Mouse (Mus musculus) neural tube, embryonic 11.5 days (tissue): ENCODE results near the gene Trpv2. TPM values are rescaled to one million over a fixed set of nuclear protein-coding genes. Genes with fewer than 3 reads are reported as not detected.

Experiments used
- ATAC-seq: fragments of 200-750 bp; cut with Nextera tagmentation; 2 replicates; pipeline ENCODE4 v1.8.0; 2017; ENCODE audit warnings: moderate number of reproducible peaks, mild to moderate bottlenecking, moderate TSS enrichment, moderate library complexity; ENCODE audit not compliant: insufficient read depth, low FRiP score, low TSS enrichment
- DNase-seq: peaks from one replicate; pipeline ENCODE4 v3.0.0-alpha.2; 2015; ENCODE audit warnings: low spot score
- H3K27ac ChIP-seq: fragments of 300-500 bp; sonication (generic); 2 replicates; pipeline ENCODE4 v1.5.1; 2014; ENCODE audit warnings: low read depth, mild to moderate bottlenecking, low read length
- H3K27me3 ChIP-seq: fragments of 300-500 bp; sonication (generic); 2 replicates; pipeline ENCODE4 v1.6.1; 2014; ENCODE audit warnings: mild to moderate bottlenecking, low read length, mixed read lengths; ENCODE audit not compliant: control insufficient read depth, insufficient read depth
- H3K36me3 ChIP-seq: fragments of 300-500 bp; sonication (generic); 2 replicates; pipeline ENCODE4 v1.6.1; 2014; ENCODE audit warnings: mild to moderate bottlenecking, low read length, moderate library complexity, mixed read lengths; ENCODE audit not compliant: control insufficient read depth, insufficient read depth
- H3K4me1 ChIP-seq: fragments of 300-500 bp; sonication (generic); 2 replicates; pipeline ENCODE4 v1.6.1; 2014; ENCODE audit warnings: low read length, mixed read lengths; ENCODE audit not compliant: control insufficient read depth, insufficient read depth
- H3K4me2 ChIP-seq: fragments of 300-500 bp; sonication (generic); 2 replicates; pipeline ENCODE4 v1.6.1; 2014; ENCODE audit warnings: low read depth, mild to moderate bottlenecking, moderate library complexity
- H3K4me3 ChIP-seq: fragments of 300-500 bp; sonication (generic); 2 replicates; pipeline ENCODE4 v1.5.1; 2014; ENCODE audit warnings: low read depth, low read length
- H3K9ac ChIP-seq: fragments of 300-500 bp; sonication (generic); 2 replicates; pipeline ENCODE4 v1.6.1; 2014; ENCODE audit warnings: mild to moderate bottlenecking, low read length
- H3K9me3 ChIP-seq: fragments of 300-500 bp; sonication (generic); 2 replicates; pipeline ENCODE4 v1.6.1; 2016; ENCODE audit warnings: low read length; ENCODE audit not compliant: control insufficient read depth
- WGBS: fragments of 180-500 bp; shearing (Covaris S2); extraction: QIAGEN DNeasy Blood & Tissue Kit; methylation state at CpG from one replicate; pipeline ENCODE4 v1.1.7; 2014; 5-methylcytosine and 5-hydroxymethylcytosine counted together
- polyA plus RNA-seq: library from polyadenylated mRNA; unstranded; fragments of >200 nt; fragmentation: Nextera tagmentation; extraction: Ambion mirVana; gene quantifications from 2 replicates; pipeline ENCODE4 v1.2.1, GENCODE M21; 2014

The Trpv2 gene
- polyA plus RNA-seq, 1 experiment from 2014 or later = 11.7 TPM

DNA sequence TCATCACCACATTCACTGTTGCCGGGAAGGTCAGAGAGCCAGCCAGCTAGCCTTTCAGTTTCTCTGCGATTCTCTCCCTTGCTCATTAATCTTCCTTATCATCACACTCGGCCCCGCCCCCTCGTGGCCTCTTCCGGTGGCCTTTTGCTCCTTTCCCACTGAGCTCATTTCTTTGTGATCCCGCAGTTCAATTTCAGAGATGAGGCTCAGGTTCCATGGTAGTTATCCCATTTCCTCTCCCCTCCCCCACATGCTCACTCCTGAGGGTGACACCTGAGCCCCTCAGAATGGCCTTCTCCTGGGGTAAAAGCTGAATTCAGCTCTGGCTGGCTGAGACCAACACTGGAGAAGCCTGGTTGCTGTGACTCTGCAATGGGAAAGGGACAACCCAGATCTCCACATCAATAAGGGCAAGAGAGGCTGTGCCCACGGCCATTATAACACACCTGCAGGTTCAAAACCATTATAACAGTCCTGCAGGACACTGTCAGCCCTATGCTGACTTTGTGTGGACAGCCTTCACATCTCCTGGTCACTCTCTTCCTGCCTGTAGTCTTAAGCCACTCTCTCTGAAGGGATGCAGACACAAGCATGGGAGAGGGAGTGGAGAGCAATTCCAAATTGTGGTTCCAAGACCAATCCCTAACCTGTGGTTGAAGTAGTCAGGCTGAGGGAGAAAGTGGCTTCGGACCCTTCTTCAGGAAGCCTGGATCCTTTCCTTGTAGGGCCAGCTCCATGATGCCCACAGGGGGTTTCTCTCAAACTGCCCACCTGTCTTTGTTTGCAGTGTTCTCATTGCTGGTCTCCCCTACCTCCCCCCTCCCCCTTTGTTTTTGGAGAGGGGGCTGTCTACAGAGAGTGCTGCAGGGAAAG lies 55.3 kb downstream of the Trpv2 start:
- Histone ChIP-seq H3K4me1 (peaks cover 32% of the 10 kb centered on the region), H3K4me3 (no peak overlapping the region)

GRCm38 (mm10) chr11:62630225-62630821 lies 56.0 kb downstream of the Trpv2 start:
- peaks cover 28% of the 10 kb centered on the region for H3K4me1 ChIP-seq
- no peak overlapping the region for H3K4me3 ChIP-seq
- ATAC-seq = no peak; the same call in 1 of the 2 replicates

More for the DNA sequence above, 55.3 kb downstream of the Trpv2 start:
- no peak overlapping the region; the same call in 1 of the 2 replicates for H3K4me2 ChIP-seq
- ATAC-seq (0 out of 2 replicates have a peak, but pooled peaks have one; percentile 38), DNase-seq (peak; percentile 81)
- H3K27ac ChIP-seq = peak overlapping the region; percentile 87
- no peaks in the 10 kb centered on the region for H3K9me3 ChIP-seq
- H3K27me3 ChIP-seq = no peaks in the 10 kb centered on the region
- 0% methylated on average over 9 of the region's 9 CpGs for WGBS
- H3K36me3 ChIP-seq = no peaks in the 10 kb centered on the region
- peak overlapping the region; percentile 14 for H3K9ac ChIP-seq

GRCm38 (mm10) chr11:62631138-62631537 lies 56.9 kb downstream of the Trpv2 start:
- 34% methylated on average over 4 of the region's 4 CpGs for whole genome bisulfite sequencing
- Histone ChIP-seq H3K9ac (no peak overlapping the region), H3K4me1 (peaks cover 28% of the 10 kb centered on the region), H3K27ac (peak overlapping the region; percentile 87; the same call in 1 of the 2 replicates), H3K27me3 (no peaks in the 10 kb centered on the region), H3K36me3 (no peaks in the 10 kb centered on the region), H3K4me2 (no peak overlapping the region), H3K9me3 (no peaks in the 10 kb centered on the region), H3K4me3 (no peak overlapping the region)
- no peak for ATAC-seq
- DNase-seq = no peak

More at GRCm38 (mm10) chr11:62630225-62630821, 56.0 kb downstream of the Trpv2 start:
- Histone ChIP-seq H3K27ac (peak overlapping the region; percentile 87), H3K36me3 (no peaks in the 10 kb centered on the region), H3K9me3 (no peaks in the 10 kb centered on the region), H3K4me2 (peak overlapping the region; percentile 33), H3K9ac (peak overlapping the region; percentile 33), H3K27me3 (no peaks in the 10 kb centered on the region)
- DNase-seq = peak; percentile 46
- WGBS = 2% methylated on average over 11 of the region's 11 CpGs

DNA sequence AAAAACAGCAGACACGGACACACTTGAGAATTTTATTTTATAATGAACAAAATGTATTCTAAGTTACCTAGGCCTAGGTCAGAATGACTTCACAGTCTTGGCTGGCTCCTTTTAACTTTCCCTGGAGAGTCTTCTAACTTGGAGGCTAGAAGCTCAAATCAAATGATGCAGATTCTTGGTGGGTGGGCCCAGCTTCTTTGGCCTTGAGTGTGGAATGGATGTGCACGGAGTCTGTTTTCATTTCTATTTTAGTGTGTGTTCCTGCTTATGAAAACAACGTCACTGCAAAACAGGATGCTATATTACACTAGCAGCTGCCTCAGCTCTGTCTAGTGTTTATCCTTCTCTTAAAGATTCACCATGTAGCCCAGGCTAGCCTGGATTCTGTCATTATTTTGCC lies 61.1 kb downstream of the Trpv2 start:
- DNase-seq = no peak
- Histone ChIP-seq H3K27me3 (no peaks in the 10 kb centered on the region), H3K9ac (no peak overlapping the region), H3K4me2 (no peak overlapping the region), H3K4me3 (no peak overlapping the region), H3K27ac (no peak overlapping the region), H3K36me3 (no peaks in the 10 kb centered on the region; the same call in 1 of the 2 replicates), H3K9me3 (no peaks in the 10 kb centered on the region), H3K4me1 (peaks cover 10% of the 10 kb centered on the region)
- WGBS = 86% methylated on average over 3 of the region's 3 CpGs
- no peak for ATAC-seq

- DNase-seq = no peak
- H3K4me2 ChIP-seq = no peak overlapping the region
- no peak for ATAC-seq
- 77% methylated on average over 11 of the region's 11 CpGs for WGBS
- no peaks in the 10 kb centered on the region for H3K27me3 ChIP-seq
- H3K36me3 ChIP-seq = no peaks in the 10 kb centered on the region; the same call in 1 of the 2 replicates
- no peak overlapping the region for H3K9ac ChIP-seq
- 0 out of 2 replicates have a peak, but pooled peaks cover 4% of the 10 kb centered on the region for H3K4me1 ChIP-seq
- no peak overlapping the region for H3K27ac ChIP-seq
- no peak overlapping the region for H3K4me3 ChIP-seq
- no peaks in the 10 kb centered on the region for H3K9me3 ChIP-seq
Measured at GRCm38 (mm10) chr11:62636105-62636839, 62.0 kb downstream of the Trpv2 start.

GRCm38 (mm10) chr11:62636840-62637221 lies 62.5 kb downstream of the Trpv2 start:
- H3K9ac ChIP-seq = no peak overlapping the region
- 95% methylated on average over 3 of the region's 3 CpGs for WGBS
- H3K4me3 ChIP-seq = no peak overlapping the region
- H3K4me2 ChIP-seq = no peak overlapping the region
- no peaks in the 10 kb centered on the region for H3K27me3 ChIP-seq
- ATAC-seq = no peak
- no peaks in the 10 kb centered on the region; the same call in 1 of the 2 replicates for H3K36me3 ChIP-seq
- no peaks in the 10 kb centered on the region for H3K4me1 ChIP-seq
- H3K27ac ChIP-seq = no peak overlapping the region
- no peaks in the 10 kb centered on the region for H3K9me3 ChIP-seq
- no peak for DNase-seq

DNA sequence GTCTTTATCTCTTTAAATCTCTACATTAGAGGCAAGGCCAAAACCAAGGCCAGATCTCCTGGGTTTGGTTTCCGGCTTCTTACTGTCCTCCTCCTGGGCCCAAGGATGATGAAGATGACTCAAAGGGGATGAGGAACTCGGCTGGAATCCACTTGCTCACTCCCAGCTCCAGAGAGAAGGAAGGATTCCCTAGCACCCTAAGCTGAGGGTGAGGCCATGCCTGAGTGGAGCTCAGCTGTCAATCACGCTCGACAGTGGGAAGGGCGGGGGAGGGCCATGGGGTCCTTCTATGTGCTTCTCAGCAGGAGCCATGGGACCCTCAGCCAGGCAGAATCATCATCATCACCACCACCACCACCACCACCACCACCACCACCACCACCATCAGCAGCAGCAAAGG lies 63.1 kb downstream of the Trpv2 start:
- no peak for DNase-seq
- H3K27me3 ChIP-seq = no peaks in the 10 kb centered on the region
- no peak for ATAC-seq
- no peak overlapping the region for H3K9ac ChIP-seq
- no peak overlapping the region for H3K4me2 ChIP-seq
- no peaks in the 10 kb centered on the region; the same call in 1 of the 2 replicates for H3K36me3 ChIP-seq
- no peaks in the 10 kb centered on the region for H3K9me3 ChIP-seq
- WGBS = 83% methylated on average over 5 of the region's 5 CpGs
- no peak overlapping the region for H3K4me3 ChIP-seq
- H3K27ac ChIP-seq = no peak overlapping the region
- H3K4me1 ChIP-seq = no peaks in the 10 kb centered on the region

DNA sequence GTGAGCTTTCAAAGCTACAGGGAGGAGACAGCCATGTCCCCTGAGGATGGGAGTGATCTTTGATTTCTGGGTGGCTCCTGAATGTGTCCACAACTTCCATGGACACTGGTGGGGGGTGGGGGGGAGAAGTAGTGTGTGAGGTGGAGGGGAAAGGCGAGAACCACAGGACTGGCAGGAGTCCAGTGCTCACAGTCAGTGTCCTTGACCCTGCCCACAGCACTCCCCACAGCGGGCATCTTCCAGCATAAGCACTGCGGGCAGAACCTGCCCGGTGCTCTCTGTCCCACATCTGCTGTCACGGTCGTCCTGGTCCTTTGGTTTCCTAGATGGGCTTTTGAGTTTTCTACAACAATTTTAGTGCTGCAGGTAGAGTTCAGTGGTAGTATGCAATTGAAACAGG lies 63.5 kb downstream of the Trpv2 start:
- no peak for ATAC-seq
- no peak for DNase-seq
- Histone ChIP-seq H3K4me2 (no peak overlapping the region), H3K9ac (no peak overlapping the region), H3K4me3 (no peak overlapping the region), H3K27me3 (no peaks in the 10 kb centered on the region), H3K4me1 (no peaks in the 10 kb centered on the region), H3K27ac (no peak overlapping the region), H3K36me3 (no peaks in the 10 kb centered on the region; the same call in 1 of the 2 replicates), H3K9me3 (no peaks in the 10 kb centered on the region)
- 92% methylated on average over 6 of the region's 6 CpGs for WGBS
